Mouse (Mus musculus) right cerebral cortex, adult 2 months (tissue): ENCODE data around the gene Atf7.

Source experiments
- DNase-seq, 2 experiments: peaks; one replicate each; pipeline ENCODE4 v3.0.0; 2021 to 2022; ENCODE audit warnings: low spot score in 2 of 2

Gene Atf7

DNA sequence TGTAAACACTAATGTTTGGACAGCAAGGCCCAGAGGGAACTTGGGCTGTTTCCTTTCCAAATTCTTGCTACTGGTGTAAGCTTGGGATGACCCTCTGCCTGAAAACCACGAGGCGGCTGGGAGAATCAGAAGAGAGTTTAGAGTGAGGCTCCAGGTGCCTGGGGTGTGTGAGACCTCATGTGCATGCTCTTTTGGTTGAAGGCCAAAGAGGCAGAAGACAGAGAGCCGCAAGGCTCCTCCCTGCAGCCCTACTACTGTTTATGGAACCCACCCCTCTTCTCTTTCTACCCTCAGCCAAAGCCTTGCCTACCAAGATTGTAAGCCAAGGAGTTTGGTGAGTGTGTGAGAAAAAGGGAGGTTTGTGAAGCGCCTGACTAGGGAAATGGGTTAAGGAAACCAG is 109.5 kb downstream of the Atf7 start:
- DNase-seq: no peak

GRCm38 (mm10) chr15:102515261-102515660 is 110.0 kb downstream of the Atf7 start:
- DNase-seq: no peak

DNA sequence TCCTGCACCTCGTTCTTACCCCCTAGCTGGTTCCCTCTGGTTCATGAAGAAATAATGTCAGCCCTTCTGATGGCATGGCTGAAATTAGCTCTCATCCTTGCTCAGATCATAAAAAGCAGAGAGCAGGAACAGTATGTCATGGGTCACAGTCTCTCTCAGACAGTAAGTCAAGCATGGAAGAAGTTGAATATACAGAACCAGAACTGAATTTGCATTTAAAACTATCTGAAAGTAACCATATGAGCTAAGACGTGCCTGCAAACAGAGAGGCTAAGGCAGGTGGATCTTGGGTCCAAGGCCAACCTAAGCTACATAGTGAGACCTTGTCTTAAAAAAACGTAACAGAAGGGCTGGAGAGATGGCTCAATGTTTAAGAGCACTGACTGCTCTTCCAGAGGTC is 112.3 kb downstream of the Atf7 start:
- DNase-seq: no peak

DNA sequence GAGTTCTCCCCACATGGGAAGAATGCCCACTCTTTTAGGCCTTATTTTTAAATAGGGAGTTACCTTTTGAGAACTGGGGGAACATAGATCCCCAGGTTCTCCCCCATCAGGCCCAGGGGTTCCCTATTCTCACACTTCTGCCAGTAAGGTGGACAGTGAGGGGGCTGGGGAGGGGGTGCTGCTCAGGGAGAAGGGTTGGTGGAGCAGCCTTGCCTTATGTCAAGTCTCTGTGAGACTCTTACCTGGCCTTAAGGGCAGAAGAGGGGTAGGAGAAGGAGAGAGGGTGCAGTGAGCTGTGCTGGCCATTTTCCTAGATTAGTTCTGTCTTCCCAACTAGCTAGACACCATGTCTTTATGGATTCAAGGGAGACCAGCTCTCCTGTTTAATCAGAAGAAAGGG is 112.8 kb downstream of the Atf7 start:
- no peak for DNase-seq

GRCm38 (mm10) chr15:102512010-102512409 is 113.3 kb downstream of the Atf7 start:
- DNase-seq: no peak

- no peak for DNase-seq
These were observed 113.9 kb downstream of the Atf7 start for GRCm38 (mm10) chr15:102511285-102511833.

GRCm38 (mm10) chr15:102510590-102511284 is 114.5 kb downstream of the Atf7 start:
- peak; percentile 80 to 90 for DNase-seq

- DNase-seq: peak in 1 of 2 experiments; percentile 51
These were observed 115.2 kb downstream of the Atf7 start for GRCm38 (mm10) chr15:102510110-102510509.

GRCm38 (mm10) chr15:102508336-102508735 is 116.9 kb downstream of the Atf7 start:
- no peak for DNase-seq

DNA sequence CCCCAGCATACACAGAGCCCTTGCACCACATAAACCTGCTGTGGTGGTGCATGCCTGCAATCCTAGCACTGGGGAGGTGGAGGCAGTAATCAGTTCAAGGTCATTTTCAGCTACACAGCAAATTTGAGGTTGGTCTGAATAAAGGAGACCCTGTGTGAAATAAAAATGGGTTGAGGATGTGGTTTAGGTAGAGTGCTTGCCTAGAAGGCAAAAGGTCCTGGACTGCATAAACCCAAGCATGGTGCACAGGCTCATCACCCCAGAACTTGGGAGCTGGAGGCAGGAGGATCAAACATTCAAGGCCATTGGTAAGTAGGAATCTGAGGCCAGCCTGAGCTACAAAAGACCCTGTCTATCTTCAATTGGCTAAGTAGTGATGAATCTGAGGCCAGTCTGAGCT is 117.7 kb downstream of the Atf7 start:
- DNase-seq: no peak

DNA sequence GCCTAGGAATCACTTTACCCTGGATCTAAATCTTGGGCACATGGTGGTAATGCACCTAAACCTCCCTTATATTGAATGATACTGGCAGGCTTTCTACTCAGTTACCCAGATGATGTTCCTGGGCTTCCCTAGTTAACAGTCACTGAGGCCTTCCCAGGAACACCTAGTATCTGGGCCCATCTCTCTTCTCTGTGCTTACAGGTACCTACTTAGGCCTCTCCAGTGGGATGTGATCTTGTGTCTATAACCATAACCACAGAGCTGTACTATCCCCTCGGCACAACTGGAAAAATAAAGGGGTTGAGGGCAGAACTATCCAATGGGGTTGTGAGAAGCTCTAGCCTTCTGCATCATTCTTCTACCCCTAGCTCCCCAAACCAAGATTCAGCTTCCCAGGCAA is 118.4 kb downstream of the Atf7 start:
- no peak for DNase-seq

DNA sequence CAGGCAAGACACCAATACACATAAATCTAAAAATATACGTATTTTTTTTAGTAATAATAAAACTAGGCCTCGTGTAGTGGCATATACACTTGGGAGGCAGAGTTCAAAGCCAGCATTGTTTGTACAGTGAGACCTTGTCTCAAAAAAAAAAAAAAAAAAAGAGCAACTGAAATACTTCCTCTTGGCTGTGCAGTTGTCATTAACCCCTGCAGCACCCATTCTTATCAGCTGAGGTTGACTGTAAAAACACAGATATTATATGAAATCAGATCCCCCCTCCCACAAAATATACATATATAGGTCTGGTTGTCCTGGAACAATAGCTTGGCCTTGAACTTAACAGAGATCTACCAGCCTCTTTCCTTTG is 118.8 kb downstream of the Atf7 start:
- no peak for DNase-seq

- DNase-seq: no peak
These were observed 119.3 kb downstream of the Atf7 start for GRCm38 (mm10) chr15:102505770-102506463.

DNA sequence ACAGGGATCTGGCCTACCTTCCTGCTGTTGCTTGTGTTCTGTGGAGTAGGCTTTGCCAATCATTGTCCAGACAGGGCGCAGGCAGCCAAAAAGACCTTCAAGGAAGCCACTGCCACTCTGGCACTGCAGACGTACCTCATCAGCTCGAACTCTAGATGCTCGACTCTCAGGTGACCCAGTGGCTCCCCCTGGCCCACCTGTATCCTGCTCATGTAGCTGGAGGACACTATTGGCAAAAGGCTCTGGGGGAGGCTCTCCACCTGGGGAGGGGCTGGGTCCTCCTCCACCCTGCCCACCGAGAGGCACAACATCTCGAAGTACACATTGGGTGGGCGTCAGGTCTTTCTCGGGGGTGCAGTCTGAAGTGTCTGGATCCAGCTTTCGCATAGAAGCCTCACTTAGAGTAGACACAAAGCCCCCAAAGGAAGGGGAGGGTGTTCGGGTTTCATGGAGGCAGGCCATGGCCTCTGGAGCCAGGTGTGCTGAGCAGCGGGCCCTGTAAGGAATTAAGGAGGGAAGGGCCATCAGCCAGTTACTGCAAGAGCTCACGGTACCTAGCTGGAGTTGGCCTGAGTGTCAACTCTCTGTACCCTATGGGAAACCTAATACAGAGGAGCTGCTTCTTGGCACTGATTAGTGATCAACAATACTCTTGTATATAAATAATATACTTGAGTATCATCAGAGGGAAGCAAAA is 120.0 kb downstream of the Atf7 start:
- no peak for DNase-seq

DNA sequence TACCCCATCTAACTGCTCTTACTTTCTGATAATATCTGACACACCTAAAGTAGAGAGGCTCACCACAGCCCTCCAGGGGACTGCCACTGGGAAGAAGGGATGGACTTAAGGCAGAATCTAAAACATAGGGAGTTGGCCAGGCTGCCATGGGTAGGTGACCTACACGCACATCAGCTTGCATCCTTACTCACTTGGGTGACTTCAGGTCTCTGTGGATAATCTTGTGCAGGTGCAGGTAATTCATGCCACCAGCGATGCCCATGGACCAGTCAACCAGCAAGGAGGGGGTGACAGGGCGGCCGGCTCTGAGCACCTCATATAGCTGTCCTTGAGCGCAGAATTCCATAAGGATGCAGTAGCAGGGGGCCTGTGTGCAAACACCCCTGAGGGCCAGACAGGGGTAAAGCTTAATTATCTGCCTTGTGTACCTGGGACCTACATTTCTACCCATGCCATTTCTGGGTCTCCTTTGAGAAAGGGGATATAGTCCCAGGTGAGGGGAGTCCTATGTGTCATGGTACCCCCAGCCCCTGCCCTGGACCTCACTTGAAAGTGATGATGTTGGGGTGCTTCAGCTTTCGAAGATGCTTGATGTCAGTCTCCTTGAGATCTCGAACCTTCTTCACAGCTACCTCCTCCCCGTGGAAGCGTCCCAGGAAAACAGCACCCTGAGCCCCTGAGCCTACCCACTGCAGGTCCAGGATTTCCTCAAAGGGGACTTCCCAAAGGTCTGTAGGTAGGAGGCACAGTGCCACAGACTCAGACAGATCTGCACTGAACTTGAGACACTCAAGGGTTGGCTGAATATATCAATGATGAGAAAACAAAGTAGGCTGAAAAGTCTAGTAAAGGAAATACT is 121.1 kb downstream of the Atf7 start:
- no peak for DNase-seq

GRCm38 (mm10) chr15:102503447-102503846 is 121.8 kb downstream of the Atf7 start, which contains the start of gene Gm10337:
TSS of gene Gm10337 (plus strand) at chr15:102503722.
- DNase-seq: no peak

- DNase-seq: no peak
These were observed 122.9 kb downstream of the Atf7 start for GRCm38 (mm10) chr15:102502254-102502840.

DNA sequence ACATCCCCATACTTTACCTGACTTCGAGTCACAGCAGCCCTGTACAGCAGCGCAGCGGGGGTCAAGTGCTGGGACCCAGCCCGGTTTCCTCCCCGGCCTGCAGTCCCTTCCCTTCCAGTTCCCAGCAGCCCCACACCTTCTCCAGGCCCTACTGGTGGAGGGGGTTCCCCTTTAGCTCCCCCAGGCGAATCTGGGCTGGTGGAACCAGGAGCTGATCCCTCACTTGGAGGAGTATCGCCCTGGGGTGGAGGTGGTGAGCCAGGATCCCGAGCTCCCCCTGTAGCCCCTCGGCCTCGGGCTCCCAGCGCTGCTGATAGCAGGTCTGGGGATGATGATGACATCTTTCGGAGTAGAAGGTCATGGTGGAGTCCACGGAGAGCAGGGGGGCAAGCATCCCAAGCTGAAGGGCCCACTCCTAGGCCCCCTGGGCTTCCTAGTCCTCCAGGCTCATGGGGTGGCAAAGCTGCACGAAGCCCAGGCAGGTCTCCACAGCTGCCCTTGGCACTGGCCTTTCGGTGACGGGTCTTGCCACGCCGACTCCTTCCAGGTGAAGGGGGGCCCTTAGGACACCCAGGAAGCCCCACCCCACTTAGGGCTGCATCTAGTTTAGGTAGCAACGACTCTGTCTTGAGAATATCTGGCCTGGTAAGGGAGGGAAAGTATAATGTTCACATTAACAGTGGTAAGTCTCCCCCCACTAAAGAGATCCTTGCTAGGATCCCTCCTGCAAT is 124.0 kb downstream of the Atf7 start:
- no peak for DNase-seq

GRCm38 (mm10) chr15:102500479-102500878 is 124.8 kb downstream of the Atf7 start:
- DNase-seq: no peak

DNA sequence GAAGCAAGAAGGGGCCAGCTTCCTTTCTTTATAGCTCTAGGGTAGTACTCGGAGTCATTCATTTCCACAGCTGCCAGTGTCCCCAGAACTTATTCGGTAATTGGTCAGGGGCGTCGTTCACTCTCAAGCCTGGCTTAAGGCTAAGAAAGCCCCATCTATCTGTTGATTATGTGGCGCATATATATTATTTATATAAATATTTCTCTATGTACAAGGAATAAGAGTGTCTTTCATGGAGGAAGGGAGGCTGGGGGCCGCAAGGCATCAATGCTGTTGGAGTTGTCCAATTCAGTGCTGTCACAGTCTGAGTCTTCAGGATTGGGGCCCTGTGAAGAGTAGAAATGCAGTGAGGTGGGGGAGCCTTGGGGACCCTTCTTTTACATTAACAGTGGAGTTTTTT is 125.4 kb downstream of the Atf7 start:
- DNase-seq: no peak

DNA sequence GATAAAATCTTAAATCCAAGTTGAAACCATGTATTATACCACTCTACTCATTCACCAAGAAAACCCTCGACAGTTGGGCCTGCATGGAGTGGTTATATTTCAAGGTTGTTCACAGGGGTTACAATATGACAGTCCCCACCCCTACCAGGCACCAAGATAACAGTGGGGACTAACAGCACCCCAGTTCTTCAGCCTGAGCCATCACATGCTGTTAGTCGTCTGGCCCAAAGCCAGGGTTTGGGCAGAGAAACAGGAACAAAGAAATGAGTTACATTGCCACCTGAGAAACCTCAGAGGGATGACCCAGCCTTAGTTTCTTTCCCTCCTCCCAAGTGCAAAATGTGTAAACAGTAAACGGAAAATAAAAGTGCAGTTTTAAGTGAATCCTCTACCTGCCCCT is 125.9 kb downstream of the Atf7 start:
- DNase-seq: no peak
